Mouse (Mus musculus): ENCODE results near the gene Pls3. TPM values are rescaled to one million over a fixed set of nuclear protein-coding genes. Genes with fewer than 3 reads are reported as not detected.
"Not testable (repeated sequence)": the region's sequence is repeated elsewhere in the genome, so short reads cannot be mapped to it uniquely, and the experiment has no call there.

Gene Pls3
- total RNA-seq, 2 experiments from 2014 or later, result 64.9 to 66.9 TPM

- peak in 1 of 2 experiments; percentile 1 for DNase-seq
Observed at GRCm38 (mm10) chrX:75777461-75777860, 97.5 kb downstream of the Pls3 start.

- no peak for DNase-seq
Observed at GRCm38 (mm10) chrX:75764794-75765328, 110.1 kb downstream of the Pls3 start.

GRCm38 (mm10) chrX:75764135-75764793, 110.7 kb downstream of the Pls3 start:
- peak; percentile 66 to 75 for DNase-seq

DNA sequence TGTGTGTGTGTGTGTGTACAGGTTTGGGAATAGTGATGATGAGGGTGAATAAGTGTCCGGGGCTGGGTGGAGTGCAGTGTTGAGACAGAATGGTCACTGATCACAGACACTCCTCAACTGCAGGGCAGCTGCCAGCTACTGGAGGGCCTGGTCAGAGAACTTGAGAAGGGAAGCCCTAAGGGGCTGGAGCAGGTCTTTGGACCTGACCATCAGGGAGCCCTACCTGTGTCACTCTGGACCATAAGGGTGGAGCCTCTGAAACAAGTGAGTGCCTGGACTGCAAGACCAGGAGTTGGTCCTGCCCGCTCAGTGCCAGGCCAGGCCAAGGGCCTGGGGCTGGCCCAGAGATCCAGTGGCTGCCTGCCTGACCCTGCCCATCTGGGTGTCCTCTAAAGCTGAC, 115.5 kb downstream of the Pls3 start:
- peak in 1 of 2 experiments; percentile 1 for DNase-seq

DNA sequence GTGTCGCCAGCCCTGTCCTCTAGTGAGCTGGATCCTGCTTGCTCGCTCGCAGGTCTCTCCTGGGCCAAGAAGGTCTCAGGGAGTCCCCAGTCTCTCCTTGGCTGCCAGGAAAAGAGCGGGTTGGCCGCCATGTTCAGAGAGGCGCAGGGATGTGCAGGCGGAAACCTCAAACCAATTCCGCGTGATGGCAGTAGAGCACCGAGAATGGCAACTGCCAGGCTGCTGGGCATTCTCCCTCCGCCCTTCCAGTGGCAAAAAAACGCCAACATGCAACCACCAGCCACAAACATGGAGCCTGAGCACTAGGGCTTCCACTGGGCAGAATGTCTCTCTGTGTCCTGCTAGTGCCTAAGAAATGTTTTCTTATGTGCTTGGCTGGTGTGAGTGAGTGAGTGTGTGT, 115.9 kb downstream of the Pls3 start:
- peak in 1 of 2 experiments; percentile 70 for DNase-seq

DNA sequence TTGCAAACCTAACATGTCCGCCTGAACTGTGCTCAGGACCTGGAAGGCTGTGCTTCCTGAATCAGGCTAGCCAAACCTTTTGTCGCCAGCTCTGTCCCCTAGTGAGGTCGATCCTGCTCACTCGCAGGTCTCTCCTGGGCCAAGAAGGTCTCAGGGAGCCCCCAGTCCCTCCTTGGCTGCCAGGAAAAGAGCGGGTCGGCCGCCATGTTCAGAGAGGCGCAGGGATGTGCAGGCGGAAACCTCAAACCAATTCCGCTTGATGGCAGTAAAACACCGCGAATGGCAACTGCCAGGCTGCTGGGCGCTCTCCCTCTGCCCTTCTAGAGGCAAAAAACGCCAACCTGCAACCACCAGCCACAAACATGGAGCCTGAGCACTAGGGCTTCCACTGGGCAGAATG, 117.0 kb downstream of the Pls3 start:
- peak in 1 of 2 experiments; percentile 68 for DNase-seq

DNA sequence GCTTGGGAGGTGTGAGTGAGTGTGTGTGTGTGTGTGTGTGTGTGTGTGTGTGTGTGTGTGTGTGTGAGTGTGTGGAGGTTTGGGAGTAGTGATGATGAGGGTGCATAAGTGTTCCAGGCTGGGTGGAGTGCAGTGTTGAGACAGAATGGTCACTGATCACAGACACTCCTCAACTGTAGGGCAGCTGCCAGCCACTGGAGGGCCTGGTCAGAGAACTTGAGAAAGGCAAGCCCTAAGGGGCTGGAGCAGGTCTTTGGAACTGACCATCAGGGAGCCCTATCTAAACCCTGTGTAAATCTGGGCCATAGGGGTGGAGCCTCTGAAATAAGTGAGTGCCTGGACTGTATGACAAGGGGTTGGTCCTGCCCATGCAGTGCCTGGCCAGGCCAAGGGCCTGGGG, 120.5 kb downstream of the Pls3 start:
- DNase-seq, result peak in 1 of 2 experiments; percentile 32

- DNase-seq, result peak in 1 of 2 experiments; percentile 52
Observed at GRCm38 (mm10) chrX:75750126-75750725, 124.8 kb downstream of the Pls3 start.

GRCm38 (mm10) chrX:75749312-75749711, 125.7 kb downstream of the Pls3 start:
- peak in 1 of 2 experiments; percentile 64 for DNase-seq

DNA sequence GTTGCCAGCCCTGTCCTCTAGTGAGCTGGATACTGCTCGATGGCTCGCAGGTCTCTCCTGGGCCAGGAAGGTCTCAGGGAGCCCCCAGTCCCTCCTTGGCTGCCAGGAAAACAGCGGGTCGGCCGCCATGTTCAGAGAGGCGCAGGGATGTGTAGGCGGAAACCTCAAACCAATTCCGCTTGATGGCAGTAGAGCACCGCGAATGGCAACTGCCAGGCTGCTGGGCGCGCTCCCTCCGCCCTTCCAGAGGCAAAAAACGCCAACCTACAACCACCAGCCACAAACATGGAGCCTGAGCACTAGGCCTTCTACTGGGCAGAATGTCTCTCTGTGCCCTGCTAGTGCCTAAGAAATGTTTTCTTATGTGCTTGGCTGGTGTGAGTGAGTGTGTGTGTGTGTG, 130.5 kb downstream of the Pls3 start:
- DNase-seq, result peak in 1 of 2 experiments; percentile 78

- not testable (repeated sequence) for DNase-seq
Observed at GRCm38 (mm10) chrX:75739464-75739863, 135.5 kb downstream of the Pls3 start.
